Mouse (Mus musculus) thymus, adult 2 months (tissue): ENCODE measurements around the gene Mogs. TPM values are rescaled to one million over a fixed set of nuclear protein-coding genes. Genes with fewer than 3 reads are reported as not detected.

Source experiments
- DNase-seq: peaks from one replicate; pipeline ENCODE4 v3.0.0; 2021
- H3K27ac ChIP-seq: fragments of 200-500 bp; 2 replicates; pipeline ENCODE4 v1.5.1; 2012; ENCODE audit warnings: low read length, control low read depth; ENCODE audit not compliant: control insufficient read depth, insufficient read depth
- H3K27me3 ChIP-seq: fragments of 200-500 bp; 2 replicates; pipeline ENCODE4 v1.6.1; 2012; ENCODE audit warnings: mild to moderate bottlenecking, low read length, moderate library complexity, mixed read lengths; ENCODE audit not compliant: control insufficient read depth, insufficient read depth
- H3K36me3 ChIP-seq: fragments of 200-500 bp; 2 replicates; pipeline ENCODE4 v1.6.1; 2012; ENCODE audit warnings: mild to moderate bottlenecking, low read length, moderate library complexity; ENCODE audit not compliant: control insufficient read depth, insufficient read depth
- H3K4me1 ChIP-seq: fragments of 200-500 bp; replicated peaks from 2 replicates; pipeline ENCODE4 v1.6.1; 2012; ENCODE audit warnings: low read length; ENCODE audit not compliant: control insufficient read depth, insufficient read depth
- H3K4me3 ChIP-seq: fragments of 200-500 bp; 2 replicates; pipeline ENCODE4 v1.5.1; 2012; ENCODE audit warnings: mild to moderate bottlenecking, low read length, control low read depth, moderate library complexity; ENCODE audit not compliant: control insufficient read depth, insufficient read depth
- CTCF ChIP-seq: fragments of 200-500 bp; IDR thresholded peaks from 2 replicates; pipeline ENCODE4 v1.5.1; 2012; ENCODE audit warnings: mild to moderate bottlenecking, control low read depth, low read length, moderate library complexity, borderline replicate concordance; ENCODE audit not compliant: control insufficient read depth, poor library complexity, insufficient read depth; ENCODE audit errors: extremely low read depth
- POLR2A ChIP-seq: fragments of 200-500 bp; IDR thresholded peaks from 2 replicates; pipeline ENCODE4 v1.6.1; 2012; ENCODE audit warnings: mild to moderate bottlenecking, low read length, control low read depth, moderate library complexity; ENCODE audit not compliant: control insufficient read depth, poor library complexity, insufficient read depth; ENCODE audit errors: extremely low read depth
- WGBS: fragments of 180-500 bp; shearing (Covaris S2); methylation state at CpG from one replicate; pipeline ENCODE4 v1.1.7; 2018; 5-methylcytosine and 5-hydroxymethylcytosine counted together
- polyA plus RNA-seq: library from polyadenylated mRNA; depleted of rRNA; stranded (reverse); fragments of >200 nt; gene quantifications from 2 replicates; pipeline ENCODE4 v1.2.3, GENCODE M21; 2012

Gene Mogs
- polyA plus RNA-seq, 1 experiment: 142 TPM

DNA sequence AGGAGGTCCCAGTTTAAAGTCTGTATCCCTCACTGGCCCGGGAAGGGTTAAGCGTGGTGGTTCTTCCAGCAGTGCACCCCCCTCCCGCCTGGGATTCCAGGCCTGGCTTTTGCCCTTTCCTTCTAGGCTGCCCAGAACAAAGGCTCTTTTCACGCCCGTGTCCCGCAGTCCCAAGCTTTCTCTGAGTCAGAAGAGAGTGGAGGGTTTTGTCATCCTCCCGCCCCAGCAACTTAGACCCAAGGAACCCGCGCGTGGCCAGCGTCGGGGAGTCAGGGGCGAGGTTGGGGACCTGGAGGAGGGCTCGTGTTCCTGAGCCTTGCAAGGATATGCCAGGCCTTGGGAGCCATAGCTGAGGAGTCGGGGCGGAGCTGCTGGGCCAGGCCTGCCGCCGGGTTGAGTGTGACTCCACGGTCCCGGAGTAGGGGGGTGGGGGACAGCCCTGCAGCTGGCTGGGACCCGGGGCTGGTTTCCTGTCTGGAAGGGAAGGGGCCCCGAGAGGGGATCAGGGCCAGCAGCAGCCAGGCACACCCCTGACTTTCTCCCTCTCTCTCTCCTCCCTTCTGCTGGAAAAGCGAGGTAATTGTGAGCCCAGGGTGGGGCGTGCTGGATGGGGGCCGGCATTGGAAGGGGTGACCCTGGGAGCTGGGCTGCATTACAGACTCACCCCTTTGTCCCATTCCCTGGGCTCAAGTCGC, 21.7 kb downstream of the Mogs start:
- Histone ChIP-seq H3K4me1 (peaks cover 23% of the 10 kb centered on the region), H3K27ac (no peak overlapping the region), H3K27me3 (peaks cover 5% of the 10 kb centered on the region), H3K36me3 (no peaks in the 10 kb centered on the region), H3K4me3 (peak overlapping the region; percentile 41)
- peak; percentile 50 for DNase-seq
- TF ChIP-seq CTCF (no peak), POLR2A (no peak)
- 11% methylated on average over 26 of the region's 26 CpGs for WGBS

DNA sequence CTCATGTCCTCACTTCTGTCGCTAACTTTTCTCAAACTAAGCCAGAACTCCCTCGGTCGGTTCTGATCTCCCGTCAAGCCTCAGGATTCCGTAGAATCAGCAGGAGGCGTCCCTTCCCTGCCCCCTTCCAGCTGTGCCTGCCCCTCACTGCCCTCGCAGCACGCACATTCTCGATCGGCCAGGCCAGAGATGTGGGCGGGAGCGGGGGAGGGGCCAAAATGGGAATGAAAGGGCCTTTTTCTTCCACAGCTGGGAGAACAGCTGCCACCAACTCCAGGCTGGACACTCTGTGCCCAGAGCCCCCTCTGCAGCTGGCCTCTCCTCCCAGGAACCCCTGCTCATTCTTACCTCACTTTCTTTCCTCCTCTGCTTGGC, 22.3 kb downstream of the Mogs start:
- DNase-seq: no peak
- 2% methylated on average over 12 of the region's 12 CpGs for WGBS
- Histone ChIP-seq H3K4me3 (peak overlapping the region; percentile 41), H3K27ac (no peak overlapping the region), H3K4me1 (peaks cover 27% of the 10 kb centered on the region), H3K27me3 (peaks cover 5% of the 10 kb centered on the region), H3K36me3 (no peaks in the 10 kb centered on the region)
- TF ChIP-seq CTCF: no peak
- TF ChIP-seq POLR2A: no peak

DNA sequence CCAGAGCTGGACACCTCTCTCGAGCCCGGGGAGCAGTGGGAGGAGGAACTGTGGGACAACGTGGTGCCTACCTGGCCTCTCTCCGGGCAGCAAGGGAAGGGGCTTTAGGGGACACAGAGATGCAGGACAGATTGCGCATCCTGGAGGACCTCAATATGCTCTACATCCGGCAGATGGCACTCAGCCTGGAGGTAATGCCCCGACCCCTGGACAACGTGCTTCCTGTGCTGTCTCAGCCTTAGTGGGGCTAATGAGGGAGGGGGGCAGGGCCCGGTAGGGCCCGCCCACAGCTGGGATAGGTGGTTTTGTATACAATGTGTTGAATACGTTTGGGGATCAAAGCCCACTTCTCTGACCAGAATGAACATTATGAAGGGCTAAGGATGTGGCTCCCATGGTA, 22.8 kb downstream of the Mogs start:
- Histone ChIP-seq H3K4me1 (peaks cover 27% of the 10 kb centered on the region), H3K27ac (no peak overlapping the region), H3K4me3 (peak overlapping the region; percentile 41), H3K36me3 (no peaks in the 10 kb centered on the region), H3K27me3 (peaks cover 5% of the 10 kb centered on the region)
- no peak for TF ChIP-seq CTCF
- TF ChIP-seq POLR2A: no peak
- 4% methylated on average over 11 of the region's 11 CpGs for WGBS
- no peak for DNase-seq

- peaks cover 27% of the 10 kb centered on the region for H3K4me1 ChIP-seq
- peaks cover 5% of the 10 kb centered on the region for H3K27me3 ChIP-seq
- no peak for DNase-seq
- no peak overlapping the region for H3K27ac ChIP-seq
- 93% methylated on average over 8 of the region's 8 CpGs for WGBS
- TF ChIP-seq POLR2A: no peak
- no peak for TF ChIP-seq CTCF
- no peak overlapping the region for H3K4me3 ChIP-seq
- H3K36me3 ChIP-seq: no peaks in the 10 kb centered on the region
These were observed 24.7 kb downstream of the Mogs start for GRCm38 (mm10) chr6:83140044-83140443.

DNA sequence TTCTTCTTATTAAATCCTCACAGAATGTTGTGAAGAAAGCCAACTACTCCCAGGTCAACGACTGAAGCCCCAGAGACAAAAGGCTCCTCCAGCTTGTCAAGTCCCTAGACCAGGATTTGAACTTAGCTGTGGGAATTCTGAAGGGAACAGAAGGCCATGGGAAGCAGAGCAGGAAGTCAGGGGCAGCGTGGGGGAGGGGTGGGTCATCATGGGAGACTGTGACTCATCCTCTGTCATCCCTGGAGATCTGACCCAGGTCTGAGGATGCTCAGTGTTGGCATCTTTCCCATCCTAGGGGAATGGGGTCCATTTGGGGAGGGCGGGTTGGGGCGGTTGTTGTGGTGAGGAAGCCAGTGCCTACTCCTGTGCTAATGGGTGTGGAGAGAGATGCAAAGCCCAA, 26.3 kb downstream of the Mogs start:
- DNase-seq: no peak
- Histone ChIP-seq H3K4me1 (peaks cover 21% of the 10 kb centered on the region), H3K36me3 (no peaks in the 10 kb centered on the region), H3K27ac (no peak overlapping the region), H3K4me3 (no peak overlapping the region), H3K27me3 (no peaks in the 10 kb centered on the region; the same call in 1 of the 2 replicates)
- TF ChIP-seq POLR2A: no peak
- no peak for TF ChIP-seq CTCF
- 82% methylated on average over 4 of the region's 4 CpGs for WGBS

DNA sequence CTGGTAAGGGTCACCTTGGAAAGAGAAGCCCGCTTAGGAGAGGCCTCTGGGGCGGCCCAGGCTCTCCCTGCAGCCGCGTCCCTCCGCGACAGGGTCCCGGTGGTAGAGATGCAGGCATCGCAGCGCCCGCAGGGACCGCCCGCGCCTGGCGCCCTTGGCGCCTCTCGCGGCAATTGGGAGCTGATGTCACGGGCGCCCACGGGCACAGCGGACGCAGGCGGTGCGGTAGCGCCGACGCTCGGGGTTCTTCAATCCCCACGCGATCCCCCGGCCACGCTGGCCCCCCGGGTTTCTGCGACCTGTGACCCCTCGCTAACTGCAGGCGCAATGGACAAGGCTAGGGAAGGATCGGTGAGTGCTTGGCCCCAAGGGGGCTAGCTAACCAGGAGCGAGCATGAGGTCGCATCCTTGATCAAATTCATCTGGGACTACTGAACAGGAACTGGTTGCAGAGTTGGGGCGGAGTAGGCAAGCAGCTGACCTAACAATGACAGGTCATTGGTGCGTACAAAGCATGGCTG, 27.0 kb downstream of the Mogs start:
- TF ChIP-seq CTCF (no peak), POLR2A (no peak)
- 36% methylated on average over 41 of the region's 41 CpGs for WGBS
- no peak for DNase-seq
- Histone ChIP-seq H3K4me3 (no peak overlapping the region), H3K4me1 (peaks cover 15% of the 10 kb centered on the region), H3K36me3 (no peaks in the 10 kb centered on the region), H3K27ac (no peak overlapping the region), H3K27me3 (no peaks in the 10 kb centered on the region; the same call in 1 of the 2 replicates)
